Mouse (Mus musculus) G1E-ER4 (cell line): ENCODE data around the gene Dis3. TPM values are rescaled to one million over a fixed set of nuclear protein-coding genes. Genes with fewer than 3 reads are reported as not detected.

ENCODE experiments used
- GATA1 ChIP-seq: IDR thresholded peaks from one replicate; pipeline ENCODE4 v1.8.0; 2012; ENCODE audit warnings: low read length, inconsistent platforms
- polyA plus RNA-seq: library from polyadenylated mRNA; stranded (reverse); fragments of >175 nt; gene quantifications from 2 replicates; pipeline ENCODE4 v1.2.3, GENCODE M21; 2012

The Dis3 gene
- polyA plus RNA-seq: 33.0 and 42.3 TPM in 2 replicates

GRCm38 (mm10) chr14:99099267-99099966, at the start of gene Dis3, which contains the start of gene Pibf1:
Gene Dis3, minus strand, starts transcription at chr14:99099770.
Gene Pibf1, plus strand, starts transcription at chr14:99099424.
- TF ChIP-seq GATA1: no peak

DNA sequence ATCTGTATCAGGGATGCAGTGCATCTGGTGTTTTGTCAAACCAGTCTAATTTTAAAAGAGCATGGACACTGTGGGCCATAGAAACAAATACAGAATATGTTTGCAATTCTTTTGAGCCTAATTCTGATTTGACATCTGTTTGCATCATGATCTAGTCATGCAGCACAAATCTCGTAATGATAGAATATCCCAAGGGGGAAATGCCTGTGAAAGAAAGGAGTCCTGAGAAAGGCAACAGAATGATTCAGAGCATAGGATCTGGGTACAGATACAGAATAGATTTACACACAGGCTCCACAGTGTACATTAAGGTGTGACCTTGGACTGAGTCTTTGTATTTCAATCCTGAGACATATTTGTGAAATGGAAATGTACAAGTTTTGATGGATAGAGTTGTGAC, 47.3 kb upstream of the Dis3 start:
- TF ChIP-seq GATA1: no peak

DNA sequence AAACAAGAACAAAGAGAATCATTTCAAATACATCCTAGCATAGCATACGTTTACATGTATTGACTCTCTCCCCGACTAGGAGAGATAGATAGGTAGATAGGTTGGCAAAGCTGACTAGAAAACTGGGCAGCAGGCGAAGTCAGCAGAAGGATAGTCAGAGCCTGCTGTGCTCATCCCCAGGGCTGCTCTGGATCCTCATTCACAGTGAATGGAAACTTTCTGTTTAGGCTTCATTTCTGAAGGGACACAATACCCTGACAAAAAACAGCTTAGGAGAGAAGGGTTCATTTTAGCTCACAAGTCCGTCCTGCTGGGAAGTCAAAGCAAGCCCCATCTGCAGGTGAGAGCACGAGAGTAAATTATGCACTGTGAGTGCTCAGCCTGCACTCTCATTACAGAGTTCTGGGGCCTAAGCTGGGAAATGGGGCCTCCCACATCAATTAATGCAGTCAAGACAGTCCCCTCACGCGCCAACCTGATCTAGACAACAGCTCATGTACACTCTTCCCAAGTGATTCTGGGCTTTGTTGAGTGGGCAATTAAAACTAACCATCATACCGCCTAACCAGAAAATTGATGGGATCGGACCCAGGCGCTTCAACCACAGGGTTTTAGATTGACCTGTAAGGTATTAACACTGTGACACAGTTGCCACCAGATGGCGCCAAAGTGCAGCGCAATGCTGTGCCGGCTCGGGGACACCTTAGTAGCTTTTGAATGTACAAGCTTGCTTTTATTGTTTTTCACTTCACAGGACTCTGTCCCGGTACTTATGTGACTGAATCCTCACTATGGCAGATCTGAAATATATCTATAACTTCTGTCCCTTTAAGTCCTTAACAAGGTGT, 42.4 kb upstream of the Dis3 start:
- TF ChIP-seq GATA1: no peak

DNA sequence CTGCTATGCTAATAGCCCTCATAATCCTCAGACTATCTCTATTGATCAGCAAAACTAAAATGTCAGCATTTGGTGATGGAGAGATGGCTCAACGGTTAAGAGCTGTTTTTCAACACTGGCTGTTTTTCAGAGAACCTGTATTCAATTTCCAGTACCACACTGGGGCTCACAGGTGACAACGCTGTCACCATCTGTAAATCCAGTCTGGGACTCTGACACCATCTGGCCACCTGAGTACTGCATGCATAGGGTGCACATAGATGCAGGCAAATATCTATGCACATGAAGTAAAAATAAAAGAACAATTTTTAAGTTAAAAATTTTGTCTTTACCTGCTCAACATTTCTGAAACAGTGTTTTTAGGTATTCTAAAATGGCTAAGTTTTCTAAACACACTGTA, 40.5 kb upstream of the Dis3 start:
- TF ChIP-seq GATA1: no peak

- no peak for TF ChIP-seq GATA1
Observed at GRCm38 (mm10) chr14:99136297-99136696, 36.7 kb upstream of the Dis3 start.

GRCm38 (mm10) chr14:99135761-99136160, 36.2 kb upstream of the Dis3 start:
- TF ChIP-seq GATA1: no peak

DNA sequence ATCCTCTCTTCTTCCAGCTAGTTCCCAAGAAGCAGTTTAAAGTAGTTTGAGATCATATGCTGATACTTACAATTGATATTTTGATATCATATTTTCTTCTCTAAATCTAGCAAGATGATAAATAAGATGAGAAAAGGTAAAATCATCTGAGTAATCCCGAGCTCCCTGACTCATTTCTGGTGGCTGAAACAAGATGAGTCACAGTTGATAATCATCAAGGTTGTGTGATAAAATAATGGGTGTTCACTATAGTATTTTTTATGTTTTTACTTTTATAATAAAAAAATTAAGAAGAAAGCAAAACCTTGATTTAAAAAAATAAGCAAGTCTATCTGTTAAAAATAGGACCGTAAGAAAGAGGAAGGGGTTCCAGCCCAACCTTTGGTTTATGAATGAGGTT, 34.5 kb upstream of the Dis3 start:
- TF ChIP-seq GATA1: no peak

GRCm38 (mm10) chr14:99129050-99129449, 29.5 kb upstream of the Dis3 start:
- no peak for TF ChIP-seq GATA1

DNA sequence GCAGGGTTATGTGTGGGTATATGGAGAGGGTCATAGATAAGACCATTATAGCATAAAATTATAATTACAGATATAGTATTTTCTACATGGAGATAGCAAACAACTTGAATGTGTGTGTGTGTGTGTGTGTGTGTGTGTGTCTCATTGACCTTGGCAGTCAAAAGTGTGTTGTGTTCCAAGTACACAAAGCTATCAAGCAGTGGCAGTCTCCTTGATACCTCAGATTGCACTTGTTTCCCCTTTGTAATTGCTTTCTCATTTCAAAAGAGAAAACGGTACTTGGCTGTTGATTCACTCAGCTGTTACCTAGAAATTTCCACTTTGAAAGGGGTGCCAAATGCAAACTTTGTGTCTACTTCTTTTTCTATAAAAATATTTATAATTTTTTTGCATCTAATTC, 27.9 kb upstream of the Dis3 start:
- TF ChIP-seq GATA1: no peak

GRCm38 (mm10) chr14:99126713-99127112, 27.1 kb upstream of the Dis3 start:
- TF ChIP-seq GATA1: no peak

GRCm38 (mm10) chr14:99124076-99124475, 24.5 kb upstream of the Dis3 start:
- TF ChIP-seq GATA1: no peak

GRCm38 (mm10) chr14:99121584-99122339, 22.2 kb upstream of the Dis3 start:
- TF ChIP-seq GATA1: no peak

GRCm38 (mm10) chr14:99117576-99117975, 18.0 kb upstream of the Dis3 start:
- TF ChIP-seq GATA1: no peak

- no peak for TF ChIP-seq GATA1
Observed at GRCm38 (mm10) chr14:99108762-99109161, 9.2 kb upstream of the Dis3 start.

DNA sequence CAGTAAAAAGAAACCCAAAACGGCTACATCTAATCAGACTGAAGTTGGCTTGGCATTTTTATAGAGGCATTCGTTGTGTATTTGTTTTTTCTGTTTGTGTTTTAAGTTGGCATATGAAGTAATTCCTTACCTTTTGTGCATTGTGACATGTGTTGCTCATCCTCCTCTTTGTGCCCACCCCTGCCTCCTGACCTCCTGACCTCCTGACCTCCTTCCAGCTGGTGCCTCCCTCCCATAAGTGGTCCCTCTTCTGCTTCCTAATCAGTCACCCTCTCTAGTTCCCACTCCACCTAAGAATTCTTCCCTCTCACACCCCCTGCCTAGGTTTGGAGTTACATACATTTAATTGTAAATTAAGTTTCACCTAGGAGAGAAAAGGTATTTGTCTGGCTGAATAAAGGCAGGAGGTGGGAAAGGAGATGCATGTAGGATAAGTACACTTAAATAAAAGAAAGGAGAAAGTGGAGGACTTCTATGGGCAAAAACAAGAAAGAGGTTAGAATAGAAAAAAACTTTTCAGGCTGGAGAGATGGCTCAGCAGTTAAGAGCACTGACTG, 8.1 kb upstream of the Dis3 start:
- TF ChIP-seq GATA1: no peak

DNA sequence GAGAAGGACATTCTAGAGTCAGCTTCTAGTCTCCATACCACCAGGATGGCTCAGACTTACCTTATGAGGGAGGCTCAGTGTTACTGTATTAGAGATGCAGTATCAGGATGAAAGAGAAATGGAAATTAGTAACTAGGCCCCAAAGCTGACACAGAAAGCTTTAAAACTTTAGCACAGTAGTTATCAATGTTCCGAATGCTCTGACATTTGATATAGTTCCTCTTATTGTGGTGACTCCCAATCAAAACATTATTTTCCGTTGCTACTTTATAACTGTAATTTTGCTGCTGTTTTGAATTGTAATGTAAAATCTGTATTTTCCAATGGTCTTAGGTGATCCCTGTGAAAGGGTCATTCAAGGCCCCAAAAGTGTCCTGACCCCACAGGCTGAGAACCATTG, 7.1 kb upstream of the Dis3 start:
- TF ChIP-seq GATA1: no peak
